Mouse (Mus musculus): ENCODE data around the gene Tmem129. TPM values are rescaled to one million over a fixed set of nuclear protein-coding genes. Genes with fewer than 3 reads are reported as not detected.
A peak's percentile ranks its signal among the peaks of the same experiment; 100 is the strongest.

Gene Tmem129
- 10 to 100 TPM; 24.0 to 25.2 TPM for total RNA-seq (2021)
- long read RNA-seq, experiment 1, transcript Tmem129-201 (4 exons, 2,828 nt) = major isoform, 14 of 24 reads
- long read RNA-seq, experiment 1, partial matches to known transcripts = 2 of 24 reads
- long read RNA-seq, experiment 1, other reads (novel, unspliced or antisense) = 5 of 24 reads
- long read RNA-seq, experiment 2, transcript Tmem129-201 (4 exons, 2,828 nt) = major isoform, 27 of 28 reads
- long read RNA-seq, experiment 2, partial matches to known transcripts = 0 of 28 reads
- long read RNA-seq, experiment 2, other reads (novel, unspliced or antisense) = 1 of 28 reads

DNA sequence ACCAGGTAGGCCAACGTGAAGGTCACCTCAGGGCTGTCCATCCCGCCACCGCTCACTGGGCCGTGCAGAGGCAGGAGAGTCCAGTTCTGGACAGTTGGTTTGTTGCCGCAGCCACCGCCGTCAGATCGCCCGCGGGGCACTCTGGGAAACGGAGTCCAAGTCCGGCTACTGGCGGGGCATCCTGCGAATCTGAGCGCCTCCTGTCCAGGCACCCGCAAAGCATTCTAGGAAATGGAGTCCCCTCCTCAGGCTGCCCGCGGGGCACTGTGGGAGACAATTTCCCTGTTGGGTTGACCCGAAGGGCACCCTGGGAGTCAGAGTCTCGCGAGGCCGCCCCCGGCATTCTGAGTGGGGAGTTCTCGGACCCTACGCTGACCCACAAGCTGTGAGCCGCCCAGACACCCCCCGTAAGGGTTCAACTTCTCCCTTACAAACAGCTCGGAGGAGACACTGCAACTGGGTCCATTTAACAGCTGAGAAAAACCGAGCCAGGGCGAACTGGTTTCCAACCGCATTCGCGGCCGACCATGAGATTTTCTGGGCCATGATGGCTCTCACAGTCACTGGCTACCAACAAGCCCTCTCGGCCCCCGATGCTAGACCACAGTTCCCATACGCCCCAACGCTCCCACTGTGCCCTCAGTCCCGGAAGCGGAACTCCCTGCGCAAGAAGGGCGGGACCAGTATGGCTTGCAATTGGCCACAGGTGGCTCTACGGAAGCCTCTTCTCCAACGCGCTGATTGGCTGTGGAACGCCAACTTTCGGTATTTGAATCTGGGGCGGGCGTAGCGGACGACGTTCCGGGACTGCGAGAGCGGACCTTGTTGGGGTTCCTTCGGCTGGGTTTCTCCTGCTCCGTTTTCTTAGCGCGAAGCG lies at the start of gene Tmem129, which contains the start of gene Tacc3:
Gene Tmem129 (minus strand): TSS at position 630 of the 877 bp plus-strand sequence.
Gene Tacc3 (plus strand): TSS at position 342 of the 877 bp plus-strand sequence.
- peak within 1 kb of the TSS; percentile 84 for H3K4me3 ChIP-seq
- TF ChIP-seq CTCF (conservative IDR thresholded peaks at IDR 0.05) = peak; percentile 11
- DNase-seq (ENCODE audit: low spot score in 2 of 2) = peak; percentile 97 to 99
- H3K27ac ChIP-seq = peak within 1 kb of the TSS; percentile 99

DNA sequence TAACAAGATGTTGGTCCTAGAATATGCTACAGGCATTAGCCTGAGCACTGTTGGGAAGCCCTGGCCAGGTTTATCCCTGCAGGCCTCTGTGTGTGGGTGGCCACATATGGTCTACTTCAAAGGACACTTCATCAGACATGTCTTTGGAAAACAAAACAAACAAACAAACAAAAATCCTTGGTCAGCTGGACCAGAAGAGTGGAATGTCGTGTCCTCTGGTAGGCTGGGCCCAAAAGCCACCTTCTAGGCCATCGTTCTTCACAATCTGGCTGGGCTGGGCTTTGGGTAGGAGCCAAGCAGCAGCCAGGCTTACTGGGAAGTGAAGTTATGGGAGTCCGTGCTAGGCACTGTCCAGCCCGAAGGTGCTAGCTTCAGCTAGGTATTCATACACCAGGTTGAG lies 48.9 kb upstream of the Tmem129 start:
- no peak for DNase-seq (ENCODE audit: low spot score in 2 of 2)
- Histone ChIP-seq H3K27ac (peak overlapping the region; percentile 83; the same call in 1 of the 2 replicates), H3K4me3 (no peak overlapping the region)
- TF ChIP-seq CTCF (conservative IDR thresholded peaks at IDR 0.05) = no peak

DNA sequence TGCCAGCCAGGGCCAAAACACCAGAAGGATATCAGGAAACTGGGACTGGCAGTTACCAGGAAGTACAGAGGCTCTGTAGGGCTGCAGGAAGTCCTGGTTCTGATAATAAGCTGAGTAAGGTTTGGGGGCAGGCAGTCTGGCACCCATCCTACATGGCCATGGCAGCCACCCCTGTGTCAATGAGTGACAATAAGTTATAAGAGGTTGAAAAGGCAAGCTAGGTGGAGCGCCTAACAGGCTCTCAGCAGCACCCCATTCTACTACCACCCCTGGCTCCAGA lies 48.1 kb upstream of the Tmem129 start:
- no peak for TF ChIP-seq CTCF (conservative IDR thresholded peaks at IDR 0.05)
- Histone ChIP-seq H3K4me3 (no peak overlapping the region), H3K27ac (peak overlapping the region; percentile 83; the same call in 1 of the 2 replicates)
- no peak for DNase-seq (ENCODE audit: low spot score in 2 of 2)

- Histone ChIP-seq H3K4me3 (no peak overlapping the region), H3K27ac (peak overlapping the region; percentile 83)
- no peak for DNase-seq (ENCODE audit: low spot score in 2 of 2)
- TF ChIP-seq CTCF (conservative IDR thresholded peaks at IDR 0.05) = no peak
Observed at GRCm38 (mm10) chr5:33705612-33706349, 47.6 kb upstream of the Tmem129 start.

GRCm38 (mm10) chr5:33704945-33705611 lies 46.9 kb upstream of the Tmem129 start:
- no peak for TF ChIP-seq CTCF (conservative IDR thresholded peaks at IDR 0.05)
- H3K4me3 ChIP-seq = no peak overlapping the region
- peak overlapping the region; percentile 83 for H3K27ac ChIP-seq
- peak; percentile 55 to 80 for DNase-seq (ENCODE audit: low spot score in 2 of 2)

GRCm38 (mm10) chr5:33703999-33704398 lies 45.8 kb upstream of the Tmem129 start:
- Histone ChIP-seq H3K4me3 (no peak overlapping the region), H3K27ac (peak overlapping the region; percentile 72; the same call in 1 of the 2 replicates)
- no peak for TF ChIP-seq CTCF (conservative IDR thresholded peaks at IDR 0.05)
- DNase-seq (ENCODE audit: low spot score in 2 of 2) = no peak

GRCm38 (mm10) chr5:33701832-33702231 lies 43.6 kb upstream of the Tmem129 start:
- TF ChIP-seq CTCF (conservative IDR thresholded peaks at IDR 0.05) = no peak
- no peak overlapping the region for H3K27ac ChIP-seq
- no peak for DNase-seq (ENCODE audit: low spot score in 2 of 2)
- no peak overlapping the region for H3K4me3 ChIP-seq

- no peak for DNase-seq (ENCODE audit: low spot score in 2 of 2)
- TF ChIP-seq CTCF (conservative IDR thresholded peaks at IDR 0.05) = no peak
- H3K4me3 ChIP-seq = no peak overlapping the region
- H3K27ac ChIP-seq = peak overlapping the region; percentile 72; the same call in 1 of the 2 replicates
Observed at GRCm38 (mm10) chr5:33700010-33700409, 41.8 kb upstream of the Tmem129 start.

GRCm38 (mm10) chr5:33698669-33699068 lies 40.5 kb upstream of the Tmem129 start:
- no peak for DNase-seq (ENCODE audit: low spot score in 2 of 2)
- Histone ChIP-seq H3K27ac (peak overlapping the region; percentile 72), H3K4me3 (no peak overlapping the region)
- no peak for TF ChIP-seq CTCF (conservative IDR thresholded peaks at IDR 0.05)

DNA sequence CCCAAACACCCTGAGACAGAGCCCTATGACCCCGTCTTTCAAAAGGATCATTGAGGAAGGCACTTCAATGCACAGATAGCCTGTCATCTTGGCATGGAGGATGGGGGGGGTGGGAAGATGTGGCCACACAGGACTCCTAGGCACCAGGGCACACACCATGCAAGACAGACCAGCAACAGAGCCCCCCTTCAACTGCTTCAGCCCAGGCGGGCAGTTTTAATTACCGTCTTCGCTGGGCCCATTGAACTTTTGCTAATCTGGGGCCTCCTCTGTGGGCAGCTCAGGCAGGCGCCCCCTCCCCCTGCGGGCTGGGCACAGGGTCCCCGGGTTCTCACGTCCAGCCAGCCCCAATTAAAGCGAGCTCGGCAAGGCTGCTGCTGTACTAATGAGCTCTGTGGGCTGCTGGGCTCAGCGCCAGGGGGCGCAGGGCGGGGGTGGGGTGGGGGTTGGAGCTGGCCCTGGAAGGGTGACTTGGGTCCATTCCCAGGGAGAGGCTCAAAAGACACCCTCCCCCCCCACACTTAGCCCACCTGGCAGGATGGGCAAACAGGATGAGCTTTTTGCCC lies 39.8 kb upstream of the Tmem129 start:
- DNase-seq (ENCODE audit: low spot score in 2 of 2) = peak; percentile 56 to 81
- no peak for TF ChIP-seq CTCF (conservative IDR thresholded peaks at IDR 0.05)
- H3K27ac ChIP-seq = peak overlapping the region; percentile 72

GRCm38 (mm10) chr5:33697534-33697933 lies 39.3 kb upstream of the Tmem129 start:
- Histone ChIP-seq H3K4me3 (no peak overlapping the region), H3K27ac (peak overlapping the region; percentile 51; the same call in 1 of the 2 replicates)
- DNase-seq (ENCODE audit: low spot score in 2 of 2) = no peak
- no peak for TF ChIP-seq CTCF (conservative IDR thresholded peaks at IDR 0.05)

More for the DNA sequence above, 39.8 kb upstream of the Tmem129 start:
- no peak overlapping the region for H3K4me3 ChIP-seq

GRCm38 (mm10) chr5:33696430-33696829 lies 38.2 kb upstream of the Tmem129 start:
- no peak for TF ChIP-seq CTCF (conservative IDR thresholded peaks at IDR 0.05)
- H3K27ac ChIP-seq = no peak overlapping the region
- no peak for DNase-seq (ENCODE audit: low spot score in 2 of 2)
- H3K4me3 ChIP-seq = no peak overlapping the region
